Mouse (Mus musculus): ENCODE results near the gene Gldn.

Gene Gldn

GRCm38 (mm10) chr9:54286331-54286987 lies at the start of gene Gldn:
Gene Gldn (plus strand): TSS chr9:54286486.
- DNase-seq, result no peak

- DNase-seq, result peak; percentile 46
Observed at GRCm38 (mm10) chr9:54244869-54245665, 41.2 kb upstream of the Gldn start.

- no peak for DNase-seq
Observed at GRCm38 (mm10) chr9:54264754-54265153, 21.5 kb upstream of the Gldn start.

- DNase-seq, result no peak
Observed at GRCm38 (mm10) chr9:54268010-54268409, 18.3 kb upstream of the Gldn start, which contains the start of gene Cyp19a1. Gene Cyp19a1 (minus strand): TSS chr9:54268110.

- no peak for DNase-seq
Observed at GRCm38 (mm10) chr9:54269987-54270386, 16.3 kb upstream of the Gldn start.

- no peak for DNase-seq
Observed at GRCm38 (mm10) chr9:54270889-54271288, 15.4 kb upstream of the Gldn start.

- DNase-seq, result no peak
Observed at GRCm38 (mm10) chr9:54275283-54275682, 11.0 kb upstream of the Gldn start.

- DNase-seq, result peak; percentile 15
Observed at GRCm38 (mm10) chr9:54279046-54279589, 7.2 kb upstream of the Gldn start.

GRCm38 (mm10) chr9:54287804-54288203 lies 1.5 kb downstream of the Gldn start:
- DNase-seq, result no peak

- no peak for DNase-seq
Observed at GRCm38 (mm10) chr9:54299389-54299788, 13.1 kb downstream of the Gldn start.

- no peak for DNase-seq
Observed at GRCm38 (mm10) chr9:54299792-54300191, 13.5 kb downstream of the Gldn start.

- peak; percentile 71 for DNase-seq
Observed at GRCm38 (mm10) chr9:54301255-54301654, 15.0 kb downstream of the Gldn start.

GRCm38 (mm10) chr9:54308209-54308608 lies 21.9 kb downstream of the Gldn start:
- DNase-seq, result no peak

- DNase-seq, result no peak
Observed at GRCm38 (mm10) chr9:54308751-54309358, 22.6 kb downstream of the Gldn start.

- DNase-seq, result no peak
Observed at GRCm38 (mm10) chr9:54316363-54316762, 30.1 kb downstream of the Gldn start.

- peak; percentile 9 for DNase-seq
Observed at GRCm38 (mm10) chr9:54323456-54323855, 37.2 kb downstream of the Gldn start.

- DNase-seq, result no peak
Observed at GRCm38 (mm10) chr9:54329201-54329600, 42.9 kb downstream of the Gldn start.

- no peak for DNase-seq
Observed at GRCm38 (mm10) chr9:54335582-54335981, 49.3 kb downstream of the Gldn start.

GRCm38 (mm10) chr9:54336532-54337144 lies 50.4 kb downstream of the Gldn start:
- DNase-seq, result peak; percentile 47

GRCm38 (mm10) chr9:54342026-54342425 lies 55.7 kb downstream of the Gldn start:
- DNase-seq, result no peak

GRCm38 (mm10) chr9:54356756-54357155 lies 70.5 kb downstream of the Gldn start:
- no peak for DNase-seq
